Mouse (Mus musculus): Measurements from ENCODE around the gene Usp19. TPM values are rescaled to one million over a fixed set of nuclear protein-coding genes. Genes with fewer than 3 reads are reported as not detected.

The Usp19 gene
- polyA plus RNA-seq, 1 experiment from 2014 or later, result 68.3 TPM

Other genes with a start within 250 kb of the Usp19 start
- gene Dag1, start 226.6 kb upstream of the Usp19 start, polyA plus RNA-seq (2015; fragmentation: Nextera tagmentation; extraction: Ambion mirVana), result 57.2 and 57.6 TPM in 2 replicates
- 124 and 130 TPM in 2 replicates for gene Nicn1, start 200.2 kb upstream of the Usp19 start, polyA plus RNA-seq (2015; fragmentation: Nextera tagmentation; extraction: Ambion mirVana)
- 29.1 and 30.6 TPM in 2 replicates for gene Amt, start 193.7 kb upstream of the Usp19 start, polyA plus RNA-seq (2015; fragmentation: Nextera tagmentation; extraction: Ambion mirVana)
- gene Rhoa, start 184.5 kb upstream of the Usp19 start, polyA plus RNA-seq (2015; fragmentation: Nextera tagmentation; extraction: Ambion mirVana), result 309 and 338 TPM in 2 replicates
- 51.9 and 62.2 TPM in 2 replicates for gene Tcta, start 184.4 kb upstream of the Usp19 start, polyA plus RNA-seq (2015; fragmentation: Nextera tagmentation; extraction: Ambion mirVana)
- 548 and 562 TPM in 2 replicates for gene Gpx1, start 151.7 kb upstream of the Usp19 start, polyA plus RNA-seq (2015; fragmentation: Nextera tagmentation; extraction: Ambion mirVana)
- gene Usp4, start 142.7 kb upstream of the Usp19 start, polyA plus RNA-seq (2015; fragmentation: Nextera tagmentation; extraction: Ambion mirVana), result 121 and 129 TPM in 2 replicates
- 2.2 TPM in 2 replicates for gene 1700102P08Rik, start 97.8 kb upstream of the Usp19 start, polyA plus RNA-seq (2015; fragmentation: Nextera tagmentation; extraction: Ambion mirVana)
- 0.74 and 1.4 TPM in 2 replicates for gene Ccdc36, start 62.1 kb upstream of the Usp19 start, polyA plus RNA-seq (2015; fragmentation: Nextera tagmentation; extraction: Ambion mirVana)
- gene BC048562, start 54.1 kb upstream of the Usp19 start, polyA plus RNA-seq (2015; fragmentation: Nextera tagmentation; extraction: Ambion mirVana), result not detected in 2 replicates
- gene Ccdc71, start 30.1 kb upstream of the Usp19 start, polyA plus RNA-seq (2015; fragmentation: Nextera tagmentation; extraction: Ambion mirVana), result 55.3 and 57.0 TPM in 2 replicates
- 68.4 and 86.4 TPM in 2 replicates for gene Klhdc8b, start 29.0 kb upstream of the Usp19 start, polyA plus RNA-seq (2015; fragmentation: Nextera tagmentation; extraction: Ambion mirVana)
- gene Lamb2, start 10.9 kb upstream of the Usp19 start, polyA plus RNA-seq (2015; fragmentation: Nextera tagmentation; extraction: Ambion mirVana), result 20.9 and 21.6 TPM in 2 replicates
- 69.1 and 80.0 TPM in 2 replicates for gene Qars, start 17.1 kb downstream of the Usp19 start, polyA plus RNA-seq (2015; fragmentation: Nextera tagmentation; extraction: Ambion mirVana)
- 134 TPM in 2 replicates for gene Qrich1, start 26.2 kb downstream of the Usp19 start, polyA plus RNA-seq (2015; fragmentation: Nextera tagmentation; extraction: Ambion mirVana)
- gene Impdh2, start 69.7 kb downstream of the Usp19 start, polyA plus RNA-seq (2015; fragmentation: Nextera tagmentation; extraction: Ambion mirVana), result 109 and 112 TPM in 2 replicates
- 68.0 and 80.2 TPM in 2 replicates for gene Ndufaf3, start 76.8 kb downstream of the Usp19 start, polyA plus RNA-seq (2015; fragmentation: Nextera tagmentation; extraction: Ambion mirVana)
- gene Dalrd3, start 79.3 kb downstream of the Usp19 start, polyA plus RNA-seq (2015; fragmentation: Nextera tagmentation; extraction: Ambion mirVana), result 267 and 294 TPM in 2 replicates
- gene Wdr6, start 88.1 kb downstream of the Usp19 start, polyA plus RNA-seq (2015; fragmentation: Nextera tagmentation; extraction: Ambion mirVana), result 254 and 259 TPM in 2 replicates
- gene P4htm, start 107.1 kb downstream of the Usp19 start, polyA plus RNA-seq (2015; fragmentation: Nextera tagmentation; extraction: Ambion mirVana), result 29.5 and 30.7 TPM in 2 replicates
- 47.0 and 53.4 TPM in 2 replicates for gene Arih2, start 158.8 kb downstream of the Usp19 start, polyA plus RNA-seq (2015; fragmentation: Nextera tagmentation; extraction: Ambion mirVana)
- gene Slc25a20, start 171.5 kb downstream of the Usp19 start, polyA plus RNA-seq (2015; fragmentation: Nextera tagmentation; extraction: Ambion mirVana), result 46.2 and 46.5 TPM in 2 replicates
- 56.1 and 57.6 TPM in 2 replicates for gene Prkar2a, start 198.7 kb downstream of the Usp19 start, polyA plus RNA-seq (2015; fragmentation: Nextera tagmentation; extraction: Ambion mirVana)